Mouse (Mus musculus) frontal cortex, postnatal 10 days (tissue): ENCODE measurements around the gene Armc12.

Experiments
- DNase-seq, 2 experiments: peaks; one replicate each; pipeline ENCODE4 v3.0.0; 2022; ENCODE audit warnings: low spot score in 2 of 2, mixed read lengths in 1 of 2

Armc12 gene

DNA sequence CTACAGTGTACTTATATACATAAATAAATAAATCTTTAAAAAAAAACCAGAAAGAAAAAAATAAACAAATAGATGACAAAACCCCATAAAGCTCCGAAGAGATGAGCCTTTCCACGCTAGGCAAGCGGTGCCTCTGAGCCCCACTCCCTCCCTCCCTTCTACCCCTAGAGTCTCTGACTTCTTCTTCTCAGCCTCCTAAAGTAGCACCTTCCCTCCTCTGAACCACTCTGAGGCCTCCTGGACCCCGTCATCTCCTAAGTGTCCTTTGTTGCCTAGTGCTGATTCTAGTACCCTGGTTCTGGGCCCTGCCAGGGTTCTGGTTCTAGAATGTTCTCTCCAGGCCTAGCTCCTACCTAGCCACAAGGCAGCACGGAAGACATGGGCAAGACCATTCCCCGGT, at the start of gene Armc12:
Gene Armc12, plus strand, starts transcription at position 301 of the 400 bp plus-strand sequence.
- DNase-seq, result no peak

GRCm38 (mm10) chr17:28484704-28485445, 45.7 kb upstream of the Armc12 start:
- peak in 1 of 2 experiments; percentile 27 for DNase-seq

GRCm38 (mm10) chr17:28485446-28485948, 45.1 kb upstream of the Armc12 start:
- no peak for DNase-seq

GRCm38 (mm10) chr17:28485977-28486400, 44.6 kb upstream of the Armc12 start:
- peak; percentile 94 to 96 for DNase-seq

DNA sequence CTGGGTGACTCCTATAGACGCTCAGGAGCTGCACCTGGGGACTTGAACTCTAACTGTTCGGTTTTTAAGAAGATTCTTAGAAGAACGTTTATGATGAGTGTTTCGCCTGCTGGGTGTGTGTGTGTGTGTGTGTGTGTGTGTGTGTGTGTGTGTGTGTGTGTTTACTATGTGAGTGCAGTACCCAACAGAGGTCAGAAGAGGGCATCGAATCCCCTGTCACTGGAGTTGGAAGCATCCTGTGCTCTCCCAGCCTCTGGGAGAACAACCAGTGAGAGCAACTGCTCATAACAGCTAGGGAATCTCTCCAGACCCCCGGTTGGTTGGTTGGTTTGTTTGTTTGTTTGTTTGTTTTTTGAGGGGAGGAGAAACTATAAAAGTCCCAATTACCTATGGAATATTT, 43.9 kb upstream of the Armc12 start:
- DNase-seq, result no peak

DNA sequence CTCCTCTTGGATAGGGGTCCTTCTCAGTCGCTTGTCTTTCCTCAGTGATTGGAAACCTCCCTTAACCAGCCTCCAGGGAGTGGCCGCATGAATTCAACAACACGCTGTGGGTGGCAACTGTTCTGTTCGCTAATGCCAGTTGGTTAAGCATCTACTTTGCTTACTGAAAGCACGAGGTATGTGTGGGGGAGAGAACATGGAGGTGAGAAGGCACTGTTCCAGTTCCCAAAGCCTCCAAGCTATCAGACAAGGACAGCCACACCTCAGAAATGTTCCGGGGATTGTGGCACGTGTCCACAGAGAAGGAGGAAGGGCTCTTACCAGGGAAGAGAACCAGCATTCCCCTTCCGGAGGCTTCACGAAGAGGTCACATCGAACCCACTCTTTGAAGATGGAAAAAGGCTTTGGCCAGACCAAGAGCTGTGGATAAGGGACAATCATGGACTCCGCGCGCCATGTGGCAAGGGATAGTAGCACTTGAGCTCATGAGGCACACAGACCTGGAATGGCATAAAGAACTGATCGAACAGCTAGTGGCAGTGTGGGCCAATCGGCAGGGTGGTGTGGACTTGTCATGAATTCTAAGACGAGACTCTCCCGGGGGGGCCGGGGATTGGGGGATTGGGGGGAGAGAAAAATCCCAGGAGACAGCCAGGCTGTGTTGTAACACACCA, 42.9 kb upstream of the Armc12 start:
- DNase-seq, result no peak

DNA sequence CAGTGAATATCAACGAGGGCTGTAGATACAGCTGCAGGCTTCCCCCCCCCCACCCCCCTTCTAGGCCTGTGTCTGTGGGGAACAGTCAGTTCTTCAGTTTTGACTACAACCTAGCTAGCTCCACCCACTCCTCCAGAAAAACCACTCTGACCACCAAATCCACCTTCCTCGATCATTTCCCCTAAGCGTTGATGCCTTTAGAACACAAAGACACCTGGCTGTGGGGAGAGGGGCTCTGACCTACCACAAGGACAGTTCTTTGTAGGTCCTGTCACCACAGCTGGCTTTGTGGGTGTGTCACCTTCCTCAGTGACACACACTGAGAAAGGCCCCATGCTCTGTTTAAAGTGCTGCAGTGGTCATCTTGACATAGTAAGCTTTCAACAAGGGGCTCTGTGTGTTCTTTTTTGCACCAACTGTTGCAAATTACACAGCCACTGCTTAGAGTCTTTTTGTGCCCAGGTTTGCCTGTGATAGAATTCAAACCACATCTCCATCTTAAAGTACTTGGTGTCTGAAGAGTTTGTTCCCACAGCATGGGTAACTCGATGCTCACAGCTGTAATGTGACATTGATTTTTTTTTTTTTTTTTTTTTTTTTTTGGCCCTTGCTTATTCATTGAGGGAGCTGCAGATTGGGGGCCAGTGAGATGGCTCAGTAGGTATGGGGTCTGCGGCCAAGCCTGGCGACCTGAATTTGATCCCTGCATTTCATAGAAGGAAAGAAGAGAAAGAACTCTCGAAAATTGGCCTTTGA, 42.2 kb upstream of the Armc12 start:
- DNase-seq, result no peak

DNA sequence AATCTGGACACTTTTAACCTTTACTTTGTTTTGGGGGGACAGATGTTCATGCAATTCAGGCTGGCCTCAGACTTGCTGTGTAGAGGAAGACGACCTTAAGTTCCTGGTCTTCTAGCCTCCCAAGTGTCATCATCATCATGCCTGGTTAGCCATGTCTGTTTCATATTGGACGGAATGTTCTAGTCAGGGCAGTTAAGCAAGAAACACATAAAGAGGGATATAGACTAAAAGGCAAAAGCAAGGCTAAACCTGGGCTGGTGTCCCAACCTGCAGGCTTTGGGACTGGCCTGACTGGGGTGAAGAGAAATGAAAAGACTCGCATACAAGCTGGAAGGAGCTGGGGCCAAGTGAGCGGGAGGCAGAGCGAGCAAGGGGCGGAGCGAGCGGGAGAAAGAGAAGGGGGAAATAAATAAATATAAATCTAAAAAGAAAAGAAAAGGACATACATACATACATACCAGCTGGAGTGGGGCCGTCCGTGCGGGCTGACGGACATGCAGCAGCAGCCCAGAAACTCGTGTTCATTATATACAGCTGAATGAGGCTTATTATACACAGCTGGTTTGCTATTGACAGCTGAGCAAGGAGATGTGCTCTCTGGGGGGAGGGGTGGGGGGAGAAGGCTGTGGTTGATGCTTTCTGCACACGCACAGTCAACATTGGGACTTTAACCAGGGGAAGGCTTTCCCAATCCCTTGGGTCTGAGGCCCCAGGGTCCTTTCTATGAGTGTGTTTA, 39.4 kb upstream of the Armc12 start:
- DNase-seq, result no peak

DNA sequence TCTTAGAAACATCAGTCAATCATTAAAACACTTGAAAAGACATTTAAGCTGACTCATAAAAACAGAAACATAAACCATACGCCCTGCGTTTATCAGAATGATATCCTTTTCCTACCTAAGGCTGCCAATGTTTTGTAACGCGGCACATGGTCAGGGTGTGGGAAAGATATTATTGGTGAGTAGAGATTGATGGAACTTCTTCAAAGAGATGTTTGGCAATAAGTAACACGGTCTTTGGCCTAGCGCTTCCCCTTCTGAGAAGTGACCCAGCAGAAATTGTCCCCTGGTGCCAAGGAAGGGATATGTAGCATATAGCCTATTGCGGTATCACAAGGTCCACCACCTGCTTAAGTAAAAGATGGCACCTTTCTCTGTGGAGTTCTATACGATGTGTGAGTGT, 34.8 kb upstream of the Armc12 start:
- no peak for DNase-seq

DNA sequence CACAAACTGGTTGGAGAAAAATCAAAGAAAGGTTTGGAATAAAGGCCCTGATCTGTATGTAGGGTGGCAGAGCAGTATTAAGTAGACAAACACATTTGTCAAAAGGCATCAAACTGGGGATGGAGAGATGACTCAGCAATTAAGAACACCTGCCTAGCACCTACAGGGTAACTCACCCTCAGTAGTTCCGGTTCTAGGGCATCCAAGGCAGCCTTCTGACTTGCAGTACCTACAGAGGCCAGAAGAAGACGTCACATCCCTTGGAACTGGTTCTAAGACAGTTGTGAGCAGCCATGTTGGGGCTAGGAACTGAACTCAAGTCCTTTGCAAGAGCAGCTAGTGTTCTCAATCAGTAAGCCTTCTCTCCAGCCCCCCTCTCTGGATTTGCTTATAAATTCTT, 31.4 kb upstream of the Armc12 start:
- no peak for DNase-seq

- DNase-seq, result no peak
Measured at GRCm38 (mm10) chr17:28500465-28500864, 30.1 kb upstream of the Armc12 start.

DNA sequence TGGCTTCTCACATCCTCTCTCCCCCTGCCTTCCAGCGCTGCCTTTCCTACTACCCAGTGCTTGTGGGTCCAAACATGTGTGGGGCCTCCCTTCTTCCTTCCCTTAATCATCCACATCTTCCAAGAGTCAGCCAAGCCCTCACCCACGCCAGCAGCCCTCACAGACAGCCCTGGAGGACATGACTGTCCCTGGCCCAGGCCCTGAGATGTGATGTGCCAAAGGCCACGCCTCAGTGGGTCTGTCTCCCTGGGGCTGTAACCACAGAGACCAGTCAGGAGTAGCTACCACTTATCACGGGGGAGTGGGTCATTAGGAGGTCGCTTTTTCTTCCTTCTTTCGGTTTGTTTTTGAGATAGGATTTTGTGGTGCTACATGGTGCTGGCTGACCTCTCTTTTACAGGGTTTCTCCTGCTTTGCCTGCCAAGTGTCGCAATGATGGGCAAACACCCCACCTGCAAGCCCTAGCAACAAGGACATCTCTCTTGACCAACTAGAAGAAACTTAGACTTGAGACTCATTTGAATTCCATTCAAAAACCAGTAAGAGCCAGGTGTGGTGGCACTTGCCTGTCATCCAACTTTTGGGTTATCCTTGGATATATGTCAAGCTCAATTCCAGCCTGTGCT, 28.3 kb upstream of the Armc12 start:
- no peak for DNase-seq

- DNase-seq, result no peak
Measured at GRCm38 (mm10) chr17:28504182-28504581, 26.4 kb upstream of the Armc12 start.

DNA sequence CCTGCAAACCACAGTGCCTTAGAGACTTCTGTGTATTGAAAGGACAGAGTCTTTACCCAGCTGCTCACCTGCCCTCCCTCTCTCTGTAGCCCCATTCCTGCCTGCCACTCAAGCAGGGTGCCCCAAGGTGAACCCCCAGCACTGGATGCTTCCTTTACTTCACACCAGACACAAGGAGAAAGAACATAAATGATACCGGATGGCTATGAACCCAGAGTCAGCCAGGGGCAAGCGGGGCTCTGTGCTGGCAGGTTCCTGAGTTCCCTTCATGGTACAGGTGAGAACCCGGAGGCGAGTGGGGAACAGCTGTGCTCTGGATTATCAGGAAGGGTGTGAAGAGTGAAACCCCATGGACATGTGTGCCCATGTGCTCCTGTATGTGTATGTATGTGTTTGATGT, 25.0 kb upstream of the Armc12 start:
- no peak for DNase-seq

DNA sequence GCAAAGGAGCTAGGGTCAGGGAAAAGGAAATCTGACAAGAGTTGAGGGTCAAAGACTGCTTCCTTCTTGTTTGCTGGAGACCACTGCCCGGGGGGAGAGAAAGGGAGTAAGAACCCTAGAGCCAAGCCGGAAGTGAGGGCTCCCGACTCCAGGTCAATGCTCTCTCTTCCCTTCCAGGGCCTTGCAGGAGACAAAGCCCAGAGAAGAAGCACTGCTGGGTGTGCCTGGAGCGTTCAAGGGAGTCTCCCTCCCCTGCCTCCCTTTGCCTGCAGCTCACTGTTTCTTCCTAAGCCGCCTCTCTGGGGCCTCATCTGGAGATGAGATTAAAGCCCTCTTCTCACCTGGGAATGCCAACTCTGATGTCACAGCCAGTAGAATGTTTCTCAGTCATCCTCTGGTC, 23.7 kb upstream of the Armc12 start:
- DNase-seq, result no peak

DNA sequence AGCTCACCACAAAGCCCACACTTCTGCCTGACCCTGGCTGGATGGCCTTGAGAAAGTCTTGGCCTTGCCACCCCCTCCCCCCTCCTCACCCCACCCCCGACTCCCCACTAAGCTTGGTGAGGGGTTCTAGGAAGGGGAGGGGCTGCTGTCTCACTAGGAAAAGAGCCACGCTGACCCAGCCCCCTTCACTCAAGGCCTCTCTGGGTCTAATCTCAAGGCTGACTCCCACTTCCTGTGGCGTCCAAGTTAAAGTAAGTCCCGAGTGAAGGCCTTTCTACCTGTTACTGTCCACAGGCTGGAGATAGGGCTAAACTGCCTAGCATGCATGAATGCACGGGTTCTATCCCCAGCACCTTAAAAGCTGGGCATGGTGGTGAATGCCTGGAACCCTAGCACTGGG, 23.1 kb upstream of the Armc12 start:
- no peak for DNase-seq

- no peak for DNase-seq
Measured at GRCm38 (mm10) chr17:28510445-28511342, 19.9 kb upstream of the Armc12 start.

DNA sequence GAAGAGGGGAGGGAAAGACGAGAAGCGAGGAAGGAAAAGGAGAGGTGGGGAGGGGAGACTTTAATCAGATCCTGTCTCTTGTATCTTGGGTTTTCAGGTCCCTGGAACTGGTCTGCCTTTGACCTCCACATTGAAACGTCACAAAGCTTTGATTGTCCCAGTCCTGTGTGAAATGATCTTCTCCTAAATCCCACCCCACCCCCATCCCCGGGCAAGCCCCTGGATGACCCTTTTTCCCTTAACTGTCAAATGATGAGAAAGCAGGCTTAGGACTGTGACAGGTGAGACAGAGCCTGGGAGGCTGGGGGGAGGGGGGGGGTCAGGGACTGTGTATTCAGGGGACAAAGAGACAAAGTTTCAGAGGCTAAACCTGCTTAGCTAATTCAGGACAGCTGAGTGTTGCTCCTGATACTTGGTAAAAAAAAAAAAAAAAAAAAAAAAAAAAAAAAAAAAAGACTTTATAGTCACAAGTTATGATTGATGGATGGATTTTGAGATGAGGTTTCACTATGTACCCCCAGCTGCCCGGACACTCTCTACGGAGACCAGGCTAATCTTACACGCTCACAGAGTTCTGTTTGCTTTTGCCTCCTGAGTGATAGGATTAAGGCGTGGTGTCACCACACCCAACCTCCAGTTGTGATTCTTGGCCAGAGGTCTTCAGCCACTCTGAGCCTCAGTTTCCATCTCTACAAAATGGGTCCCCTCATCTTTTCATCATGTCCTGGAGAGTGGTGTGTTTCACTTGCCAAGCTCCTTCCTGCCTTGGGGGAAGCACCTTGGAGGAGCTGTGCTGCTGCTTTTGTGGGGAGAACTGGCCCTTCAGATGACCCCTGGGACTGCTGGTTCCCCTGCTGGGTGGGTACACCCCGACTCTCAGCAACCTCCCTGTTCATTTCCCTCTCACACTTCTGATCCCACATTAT, 18.7 kb upstream of the Armc12 start:
- DNase-seq, result no peak

- no peak for DNase-seq
Measured at GRCm38 (mm10) chr17:28512696-28513095, 17.9 kb upstream of the Armc12 start.
